Mouse (Mus musculus): ENCODE data around the gene Rfx4.

Gene Rfx4

GRCm38 (mm10) chr10:84909021-84909801, 153.3 kb downstream of the Rfx4 start:
- DNase-seq (ENCODE audit: low spot score in 2 of 2), result no peak

GRCm38 (mm10) chr10:84910194-84910593, 154.3 kb downstream of the Rfx4 start:
- no peak for DNase-seq (ENCODE audit: low spot score in 2 of 2)

GRCm38 (mm10) chr10:84910758-84911384, 155.0 kb downstream of the Rfx4 start:
- no peak for DNase-seq (ENCODE audit: low spot score in 2 of 2)

- no peak for DNase-seq (ENCODE audit: low spot score in 2 of 2)
Observed at GRCm38 (mm10) chr10:84913148-84913547, 157.3 kb downstream of the Rfx4 start.

GRCm38 (mm10) chr10:84915476-84915875, 159.6 kb downstream of the Rfx4 start:
- no peak for DNase-seq (ENCODE audit: low spot score in 2 of 2)

GRCm38 (mm10) chr10:84916810-84917730, 161.2 kb downstream of the Rfx4 start, which contains the start of gene Ric8b:
Gene Ric8b (plus strand): TSS chr10:84917616.
- DNase-seq (ENCODE audit: low spot score in 2 of 2), result peak; percentile 93 to 94

- no peak for DNase-seq (ENCODE audit: low spot score in 2 of 2)
Observed at GRCm38 (mm10) chr10:84917731-84918095, 161.9 kb downstream of the Rfx4 start.

- DNase-seq (ENCODE audit: low spot score in 2 of 2), result no peak
Observed at GRCm38 (mm10) chr10:84926336-84926735, 170.5 kb downstream of the Rfx4 start.

- DNase-seq (ENCODE audit: low spot score in 2 of 2), result no peak
Observed at GRCm38 (mm10) chr10:84926885-84927284, 171.0 kb downstream of the Rfx4 start.

GRCm38 (mm10) chr10:84928465-84928864, 172.6 kb downstream of the Rfx4 start:
- no peak for DNase-seq (ENCODE audit: low spot score in 2 of 2)

- DNase-seq (ENCODE audit: low spot score in 2 of 2), result peak; percentile 19 to 57
Observed at GRCm38 (mm10) chr10:84935553-84936209, 179.8 kb downstream of the Rfx4 start.

- DNase-seq (ENCODE audit: low spot score in 2 of 2), result no peak
Observed at GRCm38 (mm10) chr10:84936832-84937515, 181.1 kb downstream of the Rfx4 start.

GRCm38 (mm10) chr10:84938094-84938820, 182.4 kb downstream of the Rfx4 start:
- DNase-seq (ENCODE audit: low spot score in 2 of 2), result no peak

- DNase-seq (ENCODE audit: low spot score in 2 of 2), result no peak
Observed at GRCm38 (mm10) chr10:84938886-84939285, 183.0 kb downstream of the Rfx4 start.

GRCm38 (mm10) chr10:84940356-84940755, 184.5 kb downstream of the Rfx4 start:
- DNase-seq (ENCODE audit: low spot score in 2 of 2), result no peak

- DNase-seq (ENCODE audit: low spot score in 2 of 2), result peak in 1 of 2 experiments; percentile 20
Observed at GRCm38 (mm10) chr10:84945692-84946091, 189.8 kb downstream of the Rfx4 start.

GRCm38 (mm10) chr10:84948970-84949683, 193.3 kb downstream of the Rfx4 start:
- no peak for DNase-seq (ENCODE audit: low spot score in 2 of 2)

GRCm38 (mm10) chr10:84949684-84950010, 193.8 kb downstream of the Rfx4 start:
- no peak for DNase-seq (ENCODE audit: low spot score in 2 of 2)

GRCm38 (mm10) chr10:84950384-84950783, 194.5 kb downstream of the Rfx4 start:
- no peak for DNase-seq (ENCODE audit: low spot score in 2 of 2)

- no peak for DNase-seq (ENCODE audit: low spot score in 2 of 2)
Observed at GRCm38 (mm10) chr10:84954236-84954635, 198.4 kb downstream of the Rfx4 start.
